Mouse (Mus musculus): ENCODE measurements around the gene Ccnb1ip1.
"Not testable (repeated sequence)": the region's sequence is repeated elsewhere in the genome, so short reads cannot be mapped to it uniquely, and the experiment has no call there.

Ccnb1ip1 gene

GRCm38 (mm10) chr14:50807487-50808072 is at the start of gene Ccnb1ip1, which contains the start of gene Parp2:
Gene Ccnb1ip1 (minus strand): TSS chr14:50807732.
Gene Parp2 (plus strand): TSS chr14:50807841.
- peak; percentile 99 for DNase-seq

DNA sequence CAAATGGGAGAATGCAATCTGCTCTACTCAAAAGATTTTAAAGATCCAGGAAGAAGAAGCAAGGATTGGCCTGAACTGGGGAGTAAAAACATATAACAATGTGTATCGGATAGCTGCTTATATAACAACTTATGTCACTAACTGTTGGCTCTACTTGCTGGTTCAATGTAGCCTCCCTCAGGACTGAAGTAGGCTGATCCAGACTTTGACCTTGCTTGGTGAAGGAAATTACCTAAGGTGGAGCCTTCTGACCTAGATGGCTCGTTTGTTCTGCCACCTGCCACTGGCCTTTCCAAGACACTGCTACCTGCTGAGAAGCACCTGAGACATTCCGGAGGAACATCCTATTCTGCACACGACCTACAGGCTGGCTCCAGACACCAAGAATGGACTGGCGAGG is 48.3 kb upstream of the Ccnb1ip1 start:
- DNase-seq = no peak

DNA sequence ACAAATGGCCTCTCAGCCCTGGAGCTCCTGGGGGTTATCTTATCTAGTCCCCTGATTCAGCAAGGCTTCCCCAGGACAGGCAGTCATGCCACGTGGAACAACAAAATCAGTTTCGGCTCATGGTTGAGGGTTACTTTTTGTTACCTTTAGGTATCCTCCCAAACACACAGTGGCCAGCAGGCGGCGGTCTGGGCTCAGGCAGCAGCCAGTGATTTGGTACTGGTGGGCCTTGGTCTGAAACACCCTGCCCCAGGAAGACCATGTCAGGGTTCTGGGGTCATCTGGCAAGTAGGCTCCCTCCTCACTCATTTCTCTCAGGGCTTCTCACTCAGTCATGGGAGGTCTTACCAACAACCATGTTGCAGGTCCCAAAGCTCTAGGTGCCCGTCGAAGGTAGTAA is 29.7 kb upstream of the Ccnb1ip1 start:
- no peak for DNase-seq

DNA sequence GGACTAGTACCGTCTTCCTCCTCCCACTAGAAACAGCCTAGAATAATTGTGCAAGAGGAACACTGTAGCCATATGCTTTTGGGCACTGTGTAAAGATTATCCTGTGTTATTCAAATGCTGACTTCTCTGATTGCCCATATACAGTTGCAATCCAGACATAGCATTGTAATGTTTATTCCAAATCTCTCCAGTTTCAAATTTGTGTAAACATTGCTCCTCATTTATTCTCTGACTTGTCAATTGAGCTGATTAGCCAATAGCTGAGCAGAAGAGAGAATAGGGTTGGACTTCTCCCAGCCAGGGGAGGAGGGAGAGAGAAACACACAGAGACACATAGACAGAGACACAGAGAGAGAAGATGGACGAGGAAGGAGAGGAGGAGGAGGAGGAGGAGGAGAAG is 26.9 kb upstream of the Ccnb1ip1 start:
- no peak for DNase-seq

GRCm38 (mm10) chr14:50833964-50834363 is 26.4 kb upstream of the Ccnb1ip1 start:
- DNase-seq = peak; percentile 58

GRCm38 (mm10) chr14:50829878-50830277 is 22.3 kb upstream of the Ccnb1ip1 start:
- no peak for DNase-seq

DNA sequence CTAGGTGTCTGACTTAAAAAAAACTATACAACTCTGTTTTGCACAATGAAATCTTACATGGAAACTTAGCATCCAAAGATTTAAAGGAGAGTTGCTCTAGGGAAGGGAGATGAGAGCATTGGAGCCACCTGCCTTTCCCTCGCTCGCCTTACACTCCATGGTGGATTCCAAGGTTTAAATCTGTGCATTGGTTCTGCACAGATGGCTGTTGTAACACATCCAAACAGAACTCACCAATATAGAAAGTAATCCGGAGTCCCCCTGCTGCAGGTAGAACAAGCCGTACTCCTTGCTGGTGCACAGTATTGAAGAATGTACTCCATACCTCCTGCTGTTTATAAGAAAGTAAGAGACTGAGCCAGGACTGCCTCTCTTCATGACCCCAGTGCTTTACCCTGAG is 19.0 kb upstream of the Ccnb1ip1 start:
- no peak for DNase-seq

DNA sequence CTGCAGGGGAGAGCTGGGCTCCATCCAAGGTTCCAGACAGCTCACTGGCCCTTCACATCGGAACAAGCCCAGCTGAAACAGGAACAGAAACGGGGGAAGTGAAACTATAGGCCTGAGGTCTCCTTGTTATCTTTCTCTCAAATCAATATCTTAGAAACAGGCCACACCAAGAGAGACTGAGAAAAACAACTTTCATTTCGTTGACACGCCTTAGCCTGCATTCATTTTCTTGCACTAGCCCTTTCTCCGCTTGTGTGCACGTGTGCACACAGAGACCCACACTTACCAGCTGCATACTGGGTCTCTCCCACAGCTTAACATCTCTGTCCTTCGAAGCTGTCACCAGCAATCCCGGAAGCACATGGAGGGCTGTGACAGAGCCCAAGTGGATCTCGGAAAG is 16.7 kb upstream of the Ccnb1ip1 start:
- DNase-seq = no peak

- no peak for DNase-seq
These were observed 15.7 kb upstream of the Ccnb1ip1 start for GRCm38 (mm10) chr14:50823240-50823639.

DNA sequence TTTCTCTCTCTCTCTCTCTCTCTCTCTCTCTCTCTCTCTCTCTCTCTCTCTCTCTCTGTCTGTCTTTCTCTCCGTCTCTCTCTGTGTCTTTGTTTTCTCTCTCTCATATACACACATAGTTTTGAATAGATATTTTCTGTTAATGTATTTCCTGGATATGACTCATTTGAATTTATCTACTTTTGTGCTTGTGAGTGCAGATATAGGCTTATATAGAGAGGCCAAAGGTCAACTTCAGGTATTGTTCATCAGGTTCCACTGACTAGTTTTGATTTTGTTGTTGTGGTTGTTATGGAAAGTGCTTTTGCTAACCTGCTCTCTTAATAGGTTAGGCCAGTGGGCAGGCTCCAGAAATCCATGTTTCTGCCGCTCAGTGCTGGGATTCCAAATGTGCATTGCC is 5.5 kb upstream of the Ccnb1ip1 start:
- DNase-seq = no peak

- not testable (repeated sequence) for DNase-seq
These were observed 1.1 kb downstream of the Ccnb1ip1 start for GRCm38 (mm10) chr14:50806469-50806868.

- DNase-seq = no peak
These were observed 2.8 kb downstream of the Ccnb1ip1 start for GRCm38 (mm10) chr14:50804683-50805082.

DNA sequence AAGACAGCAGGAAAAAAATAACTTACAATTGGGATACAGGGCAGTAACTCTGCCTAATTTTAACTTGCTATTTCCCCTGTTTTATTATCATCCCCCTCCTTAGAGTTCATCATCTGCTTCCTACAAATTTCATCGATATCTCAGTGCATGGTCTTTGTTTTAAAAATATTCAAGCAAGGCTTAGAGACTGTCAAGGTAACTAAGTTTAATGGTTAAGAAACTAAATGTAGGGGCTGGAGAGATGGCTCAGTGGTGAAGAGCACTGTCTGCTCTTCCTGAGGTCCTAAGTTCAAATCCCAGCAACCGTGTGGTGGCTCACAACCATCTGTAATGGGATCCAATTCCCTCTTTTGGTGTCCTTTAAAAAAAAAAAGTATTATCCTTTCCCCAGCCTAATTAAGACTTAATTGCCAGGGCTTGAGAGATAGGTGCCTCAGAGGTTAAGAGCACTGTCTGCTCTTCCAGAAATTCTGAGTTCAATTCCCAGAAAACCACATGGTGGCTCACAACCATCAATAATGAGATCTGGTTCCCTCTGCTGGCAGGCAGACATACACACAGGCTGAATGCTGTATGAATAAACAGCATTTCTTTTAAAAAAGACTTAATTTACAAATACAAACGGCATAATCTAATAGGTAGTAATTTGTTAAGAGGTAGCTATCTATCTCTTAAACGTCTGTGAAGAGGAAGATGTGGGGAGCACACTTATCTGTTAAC is 4.5 kb downstream of the Ccnb1ip1 start:
- DNase-seq = no peak

- no peak for DNase-seq
These were observed 5.1 kb downstream of the Ccnb1ip1 start for GRCm38 (mm10) chr14:50802441-50802840.

DNA sequence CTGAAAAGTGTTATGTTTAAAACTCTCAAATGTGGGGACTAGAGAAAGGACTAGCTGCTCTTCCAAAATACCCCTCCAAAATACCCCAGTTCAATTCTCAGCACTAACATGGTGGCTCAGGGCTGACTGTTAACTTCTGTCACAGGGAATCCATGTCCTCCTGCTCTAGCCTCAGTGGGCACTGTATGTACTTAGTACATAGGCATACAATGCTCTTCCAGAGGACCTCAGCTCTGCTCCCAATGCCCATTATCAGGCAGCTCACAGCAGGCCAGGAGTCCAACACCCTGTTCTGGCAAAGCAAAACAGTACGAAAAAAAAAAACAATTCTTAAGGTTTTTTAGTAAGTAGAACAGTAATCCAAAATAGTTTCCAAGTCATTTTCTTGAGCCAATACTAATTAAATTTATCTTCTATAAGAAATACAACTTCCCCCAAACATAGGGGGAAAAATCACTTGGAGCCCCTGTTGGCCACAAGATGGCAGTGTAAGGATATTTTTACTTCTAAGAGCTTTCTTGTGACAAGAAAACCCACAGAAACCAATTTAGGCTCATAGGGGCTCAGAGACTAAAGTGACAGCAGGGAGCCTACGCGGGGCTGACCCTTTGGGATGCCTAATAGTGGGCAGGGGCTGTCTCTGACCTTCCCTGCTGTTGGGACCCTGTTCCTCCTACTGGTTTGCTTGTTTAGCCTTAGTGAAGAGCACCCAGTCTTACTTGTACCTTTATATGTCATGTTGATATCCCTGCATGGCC is 7.9 kb downstream of the Ccnb1ip1 start:
- DNase-seq = peak; percentile 39

DNA sequence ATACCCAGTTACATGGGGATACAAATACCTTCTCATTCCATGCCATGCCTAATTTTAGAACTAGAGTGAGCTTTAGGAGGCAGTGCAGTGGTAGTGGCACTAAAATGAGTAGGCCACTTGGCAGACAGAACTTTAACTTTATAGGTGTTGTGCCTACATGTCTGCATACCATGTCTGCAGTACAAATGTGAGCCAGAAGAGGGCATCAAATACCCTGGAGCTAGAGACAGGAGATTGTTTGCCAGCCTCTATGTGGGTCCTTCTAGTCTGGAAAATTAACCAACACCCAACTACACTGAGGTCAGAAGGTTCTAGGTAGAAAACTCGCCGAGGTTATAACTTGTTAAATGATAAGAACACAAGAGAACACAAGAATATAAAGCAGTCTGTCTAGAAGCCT is 9.0 kb downstream of the Ccnb1ip1 start:
- no peak for DNase-seq

DNA sequence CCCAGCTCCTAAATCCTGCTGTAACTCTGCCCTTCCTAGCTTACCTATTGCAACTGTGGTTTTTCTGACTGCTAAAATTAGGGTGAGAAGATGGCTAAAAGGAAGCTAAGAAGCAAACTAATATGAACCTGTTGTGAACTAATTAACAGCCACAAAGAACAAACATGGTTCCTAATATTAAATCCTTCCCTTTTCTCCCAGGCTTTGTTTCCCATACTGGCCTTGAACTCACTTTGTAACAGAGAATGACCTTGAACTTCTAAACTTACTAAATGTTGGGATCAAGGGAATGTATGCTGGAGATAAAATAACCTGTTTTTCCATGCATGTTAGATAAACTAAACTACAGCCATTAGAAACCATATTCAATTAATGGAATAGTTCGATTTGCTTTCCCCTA is 11.1 kb downstream of the Ccnb1ip1 start:
- DNase-seq = no peak

DNA sequence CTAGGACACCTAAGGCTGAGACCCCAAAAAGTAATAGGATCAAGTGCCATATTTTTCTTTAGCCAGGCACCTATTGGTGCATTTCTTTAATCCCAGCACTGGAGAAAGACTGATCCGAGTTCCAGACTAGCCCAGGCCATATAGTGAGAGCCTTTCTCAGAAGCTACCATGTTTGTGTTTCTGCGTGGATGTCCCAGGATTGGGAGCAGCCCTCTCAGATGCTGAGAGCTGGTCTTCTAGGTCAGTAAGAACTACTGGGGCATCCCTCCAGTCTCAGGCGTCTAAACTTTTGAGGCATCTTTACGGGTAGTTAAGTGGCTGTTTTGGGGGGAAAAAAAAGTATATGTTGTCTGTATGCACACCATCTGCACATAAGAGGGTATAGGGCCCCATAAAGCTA is 11.6 kb downstream of the Ccnb1ip1 start:
- DNase-seq = no peak

- no peak for DNase-seq
These were observed 12.1 kb downstream of the Ccnb1ip1 start for GRCm38 (mm10) chr14:50795261-50795935.

DNA sequence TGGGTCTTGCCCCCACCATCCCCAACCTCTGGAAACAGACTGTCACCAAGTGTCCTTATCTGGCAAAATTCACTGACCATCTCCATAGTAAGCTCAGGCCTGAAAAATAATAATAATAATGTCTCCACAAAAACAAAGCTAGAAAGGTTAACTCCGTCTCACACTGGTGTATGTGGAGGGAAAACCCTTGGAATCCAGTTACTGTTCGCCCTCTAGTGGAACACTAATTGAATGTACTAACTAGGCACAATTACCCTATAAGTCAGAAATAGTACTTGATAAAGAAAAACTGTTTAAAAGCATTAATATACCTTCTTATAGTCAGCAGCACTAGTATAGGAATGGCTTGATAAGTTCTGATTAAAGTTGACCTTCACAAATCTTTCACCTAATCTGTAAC is 19.4 kb downstream of the Ccnb1ip1 start:
- no peak for DNase-seq

GRCm38 (mm10) chr14:50785251-50785637 is 22.3 kb downstream of the Ccnb1ip1 start, which contains the start of gene Ttc5:
Gene Ttc5 (minus strand): TSS chr14:50785519.
- DNase-seq = peak; percentile 87

DNA sequence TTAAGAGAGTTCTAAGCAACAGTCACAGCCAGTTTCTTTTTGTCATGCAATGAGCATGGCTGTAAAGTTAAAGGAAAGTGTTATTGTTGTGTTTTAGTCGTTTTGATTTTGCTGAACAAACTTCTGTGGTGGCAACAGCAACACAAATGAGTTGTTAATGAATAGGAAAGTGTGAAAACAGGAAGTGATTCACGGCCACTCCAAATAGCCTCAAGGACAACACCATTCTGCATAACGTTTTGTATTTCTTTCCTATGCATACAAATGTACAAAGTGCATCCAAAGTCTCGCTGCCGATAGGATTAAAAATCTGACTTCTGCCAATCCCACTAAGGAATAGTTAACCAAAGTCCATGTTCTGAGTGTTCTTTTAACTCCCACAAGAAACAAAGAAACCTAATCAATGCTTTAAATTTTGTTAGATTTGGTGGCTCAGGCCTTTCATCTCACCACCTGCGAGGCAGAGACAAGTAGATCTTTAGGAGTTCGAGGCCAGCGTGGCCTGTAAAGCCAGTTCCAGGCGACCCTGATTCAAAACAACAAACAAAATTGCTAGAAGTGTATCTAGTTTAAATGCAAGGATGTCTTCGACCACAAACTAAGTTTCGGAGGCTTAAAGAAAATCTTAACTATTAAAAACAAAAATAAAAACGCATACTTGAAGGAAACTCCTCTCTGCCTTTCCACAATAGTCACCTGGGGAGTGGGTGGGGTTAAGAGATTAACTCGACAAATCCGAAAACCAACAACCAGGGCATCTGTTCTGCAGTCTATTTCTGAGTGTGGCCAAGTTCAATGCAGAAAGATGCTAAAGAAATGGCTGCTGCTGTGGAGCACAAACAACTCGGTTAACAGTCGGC is 22.9 kb downstream of the Ccnb1ip1 start:
- no peak for DNase-seq
